Mouse (Mus musculus) small intestine, adult 2 months (tissue): Measurements from ENCODE around the gene Apoc2.

Experiments
- CTCF ChIP-seq: fragments of 200-500 bp; IDR thresholded peaks from 2 replicates; pipeline ENCODE4 v1.5.1; 2012; ENCODE audit warnings: low read depth, mild to moderate bottlenecking, control low read depth, inconsistent platforms, low read length, moderate library complexity, mixed read lengths; ENCODE audit not compliant: insufficient replicate concordance, insufficient read length; ENCODE audit errors: extremely low read depth
- POLR2A ChIP-seq: fragments of 200-500 bp; IDR thresholded peaks from 2 replicates; pipeline ENCODE4 v1.6.1; 2012; ENCODE audit warnings: low read depth, mild to moderate bottlenecking, control low read depth, inconsistent platforms, low read length, moderate library complexity

DNA sequence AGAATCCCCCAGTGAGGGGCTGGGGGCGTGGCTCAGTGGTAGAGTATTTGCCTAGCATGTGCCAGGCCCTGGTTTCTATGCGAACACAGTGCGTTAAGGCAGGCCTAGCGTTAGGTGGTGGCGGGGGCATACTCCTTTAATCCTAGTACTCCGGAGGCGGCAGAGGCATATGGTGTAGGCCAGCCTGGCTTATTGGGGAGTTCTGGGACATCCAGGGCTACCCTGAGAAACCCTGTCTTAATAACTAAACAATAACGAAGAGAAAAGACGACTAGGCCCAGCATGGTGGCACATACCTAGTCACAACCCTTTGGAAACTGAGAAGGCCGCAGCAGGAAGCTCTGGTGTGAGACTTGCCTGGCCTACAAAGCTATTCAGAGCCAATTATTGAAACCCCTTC, 10.4 kb upstream of the Apoc2 start:
- TF ChIP-seq CTCF (no peak), POLR2A (no peak)
